Mouse (Mus musculus) embryonic facial prominence, embryonic 11.5 days (tissue): ENCODE measurements around the gene Mfsd12. TPM values are rescaled to one million over a fixed set of nuclear protein-coding genes. Genes with fewer than 3 reads are reported as not detected.

Experiments used
- ATAC-seq: fragments of 200-750 bp; cut with Nextera tagmentation; replicated peaks from 2 replicates; pipeline ENCODE4 v1.8.0; 2017; ENCODE audit warnings: low read depth; ENCODE audit not compliant: insufficient number of reproducible peaks, low FRiP score, low TSS enrichment
- DNase-seq: peaks from one replicate; pipeline ENCODE4 v3.0.0-alpha.2; 2015; ENCODE audit warnings: low spot score
- H3K27ac ChIP-seq: fragments of 300-500 bp; sonication (generic); replicated peaks from 2 replicates; pipeline ENCODE4 v1.5.1; 2014; ENCODE audit warnings: mild to moderate bottlenecking, low read depth, low read length, control low read depth
- H3K27me3 ChIP-seq: fragments of 300-500 bp; sonication (generic); 2 replicates; pipeline ENCODE4 v1.6.1; 2014; ENCODE audit warnings: mild to moderate bottlenecking, low read length, moderate library complexity, mixed read lengths; ENCODE audit not compliant: control insufficient read depth, insufficient read depth
- H3K36me3 ChIP-seq: fragments of 300-500 bp; sonication (generic); replicated peaks from 2 replicates; pipeline ENCODE4 v1.6.1; 2014; ENCODE audit warnings: low read depth, mild to moderate bottlenecking, low read length, moderate library complexity, mixed read lengths; ENCODE audit not compliant: control insufficient read depth, insufficient read depth
- H3K4me1 ChIP-seq: fragments of 300-500 bp; sonication (generic); 2 replicates; pipeline ENCODE4 v1.6.1; 2014; ENCODE audit warnings: low read length, mixed read lengths; ENCODE audit not compliant: control insufficient read depth, insufficient read depth
- H3K4me2 ChIP-seq: fragments of 300-500 bp; sonication (generic); 2 replicates; pipeline ENCODE4 v1.6.1; 2014; ENCODE audit warnings: low read depth, mild to moderate bottlenecking, control low read depth, low read length, moderate library complexity
- H3K4me3 ChIP-seq: fragments of 300-500 bp; sonication (generic); 2 replicates; pipeline ENCODE4 v1.5.1; 2014; ENCODE audit warnings: low read depth, low read length, control low read depth
- H3K9ac ChIP-seq: fragments of 300-500 bp; sonication (generic); replicated peaks from 2 replicates; pipeline ENCODE4 v1.6.1; 2014; ENCODE audit warnings: mild to moderate bottlenecking, control low read depth, low read length
- H3K9me3 ChIP-seq: fragments of 300-500 bp; sonication (generic); replicated peaks from 2 replicates; pipeline ENCODE4 v1.6.1; 2016; ENCODE audit warnings: mild to moderate bottlenecking, low read length, inconsistent platforms, mixed read lengths; ENCODE audit not compliant: control insufficient read depth
- WGBS: fragments of 180-500 bp; shearing (Covaris S2); extraction: QIAGEN DNeasy Blood & Tissue Kit; methylation state at CpG from one replicate; pipeline ENCODE4 v1.1.7; 2014; 5-methylcytosine and 5-hydroxymethylcytosine counted together
- polyA plus RNA-seq: library from polyadenylated mRNA; unstranded; fragments of >200 nt; fragmentation: Nextera tagmentation; extraction: Ambion mirVana; gene quantifications from 2 replicates; pipeline ENCODE4 v1.2.1, GENCODE M21; 2014

The Mfsd12 gene
- polyA plus RNA-seq, 1 experiment from 2014 or later = 4.0 TPM

GRCm38 (mm10) chr10:81399296-81399695 is 42.0 kb downstream of the Mfsd12 start:
- 0 out of 2 replicates have a peak, but pooled peaks cover 2% of the 10 kb centered on the region for H3K27me3 ChIP-seq
- ATAC-seq = no peak
- no peaks in the 10 kb centered on the region for H3K9me3 ChIP-seq
- DNase-seq = no peak
- H3K4me2 ChIP-seq = no peak overlapping the region
- 65% methylated on average over 5 of the region's 5 CpGs for WGBS
- no peak overlapping the region for H3K27ac ChIP-seq
- H3K9ac ChIP-seq = no peak overlapping the region
- H3K4me3 ChIP-seq = no peak overlapping the region
- H3K36me3 ChIP-seq = no peaks in the 10 kb centered on the region
- peaks cover 18% of the 10 kb centered on the region for H3K4me1 ChIP-seq

- Histone ChIP-seq H3K9ac (no peak overlapping the region; the same call in 1 of the 2 replicates), H3K4me3 (no peak overlapping the region), H3K27ac (no peak overlapping the region), H3K27me3 (0 out of 2 replicates have a peak, but pooled peaks cover 2% of the 10 kb centered on the region), H3K4me1 (peaks cover 18% of the 10 kb centered on the region), H3K4me2 (no peak overlapping the region), H3K9me3 (no peaks in the 10 kb centered on the region), H3K36me3 (no peaks in the 10 kb centered on the region)
- no peak for ATAC-seq
- no peak for DNase-seq
- WGBS = 67% methylated on average over 18 of the region's 18 CpGs
Observed at GRCm38 (mm10) chr10:81399798-81400308, 42.6 kb downstream of the Mfsd12 start.

GRCm38 (mm10) chr10:81400371-81401204 is 43.3 kb downstream of the Mfsd12 start:
- WGBS = 44% methylated on average over 22 of the region's 22 CpGs
- Histone ChIP-seq H3K4me3 (no peak overlapping the region), H3K36me3 (no peaks in the 10 kb centered on the region), H3K4me1 (peaks cover 18% of the 10 kb centered on the region), H3K27ac (no peak overlapping the region), H3K4me2 (peak overlapping the region; percentile 23), H3K9ac (peak overlapping the region; percentile 43; the same call in 1 of the 2 replicates), H3K27me3 (0 out of 2 replicates have a peak, but pooled peaks cover 2% of the 10 kb centered on the region), H3K9me3 (no peaks in the 10 kb centered on the region)
- no peak for DNase-seq
- no peak for ATAC-seq

- no peak overlapping the region for H3K4me3 ChIP-seq
- H3K4me1 ChIP-seq = peaks cover 18% of the 10 kb centered on the region
- WGBS = 19% methylated on average over 10 of the region's 10 CpGs
- DNase-seq = peak; percentile 66
- peak overlapping the region; percentile 29; the same call in 1 of the 2 replicates for H3K27ac ChIP-seq
- no peaks in the 10 kb centered on the region for H3K36me3 ChIP-seq
- H3K4me2 ChIP-seq = no peak overlapping the region
- peak; percentile 7; the same call in 1 of the 2 replicates for ATAC-seq
- no peaks in the 10 kb centered on the region for H3K9me3 ChIP-seq
- 0 out of 2 replicates have a peak, but pooled peaks cover 2% of the 10 kb centered on the region for H3K27me3 ChIP-seq
- no peak overlapping the region for H3K9ac ChIP-seq
Observed at GRCm38 (mm10) chr10:81401205-81401520, 43.9 kb downstream of the Mfsd12 start.

- Histone ChIP-seq H3K4me2 (peak overlapping the region; percentile 34), H3K9me3 (no peaks in the 10 kb centered on the region), H3K27ac (peak overlapping the region; percentile 89), H3K4me1 (peaks cover 18% of the 10 kb centered on the region), H3K27me3 (peaks cover 2% of the 10 kb centered on the region; the same call in 1 of the 2 replicates), H3K9ac (peak overlapping the region; percentile 18; the same call in 1 of the 2 replicates), H3K36me3 (no peaks in the 10 kb centered on the region), H3K4me3 (no peak overlapping the region)
- ATAC-seq = peak; percentile 76
- DNase-seq = peak; percentile 88
- WGBS = 3% methylated on average over 18 of the region's 18 CpGs
Observed at GRCm38 (mm10) chr10:81401521-81402226, 44.4 kb downstream of the Mfsd12 start.

- Histone ChIP-seq H3K4me1 (peaks cover 20% of the 10 kb centered on the region), H3K27me3 (peaks cover 2% of the 10 kb centered on the region; the same call in 1 of the 2 replicates), H3K36me3 (no peaks in the 10 kb centered on the region), H3K4me3 (no peak overlapping the region), H3K9ac (peak overlapping the region; percentile 32), H3K9me3 (no peaks in the 10 kb centered on the region), H3K27ac (peak overlapping the region; percentile 89), H3K4me2 (peak overlapping the region; percentile 34)
- 19% methylated on average over 7 of the region's 7 CpGs for WGBS
- DNase-seq = no peak
- no peak; the same call in 1 of the 2 replicates for ATAC-seq
Observed at GRCm38 (mm10) chr10:81402227-81402765, 45.0 kb downstream of the Mfsd12 start.

GRCm38 (mm10) chr10:81403511-81403910 is 46.2 kb downstream of the Mfsd12 start:
- H3K27me3 ChIP-seq = peaks cover 2% of the 10 kb centered on the region; the same call in 1 of the 2 replicates
- no peak for DNase-seq
- H3K4me1 ChIP-seq = peaks cover 29% of the 10 kb centered on the region
- peak overlapping the region; percentile 89; the same call in 1 of the 2 replicates for H3K27ac ChIP-seq
- no peak for ATAC-seq
- H3K9me3 ChIP-seq = no peaks in the 10 kb centered on the region
- no peak overlapping the region for H3K4me3 ChIP-seq
- no peaks in the 10 kb centered on the region for H3K36me3 ChIP-seq
- no peak overlapping the region for H3K9ac ChIP-seq
- WGBS = 60% methylated on average over 10 of the region's 10 CpGs
- no peak overlapping the region for H3K4me2 ChIP-seq
